Mouse (Mus musculus) stomach, postnatal 0 days (tissue): ENCODE measurements at regions not wholly inside any gene's neighbourhood (a gene's known extent, or its start where the extent isn't known, plus 50 kb on each side); places are given as distances from the start of the nearest gene placed in this dataset.

Experiments used
- ATAC-seq: fragments of 200-750 bp; cut with Nextera tagmentation; 2 replicates; pipeline ENCODE4 v1.8.0; 2017; ENCODE audit not compliant: low FRiP score, low TSS enrichment
- DNase-seq: peaks from one replicate; pipeline ENCODE4 v3.0.0-alpha.2; 2016; ENCODE audit warnings: low spot score
- H3K27ac ChIP-seq: fragments of 300-500 bp; sonication (generic); replicated peaks from 2 replicates; pipeline ENCODE4 v1.5.1; 2014; ENCODE audit warnings: mild to moderate bottlenecking, control low read depth
- H3K27me3 ChIP-seq: fragments of 300-500 bp; sonication (generic); 2 replicates; pipeline ENCODE4 v1.6.1; 2014; ENCODE audit warnings: low read length; ENCODE audit not compliant: control insufficient read depth, insufficient read depth
- H3K36me3 ChIP-seq: fragments of 300-500 bp; sonication (generic); 2 replicates; pipeline ENCODE4 v1.6.1; 2014; ENCODE audit warnings: low read length, mixed read lengths; ENCODE audit not compliant: control insufficient read depth, insufficient read depth
- H3K4me1 ChIP-seq: fragments of 300-500 bp; sonication (generic); replicated peaks from 2 replicates; pipeline ENCODE4 v1.6.1; 2014; ENCODE audit warnings: antibody characterized with exemption; ENCODE audit not compliant: control insufficient read depth, insufficient read depth
- H3K4me2 ChIP-seq: fragments of 300-500 bp; sonication (generic); replicated peaks from 2 replicates; pipeline ENCODE4 v1.6.1; 2014; ENCODE audit warnings: low read depth, mild to moderate bottlenecking, control low read depth, moderate library complexity
- H3K4me3 ChIP-seq: fragments of 300-500 bp; sonication (generic); 2 replicates; pipeline ENCODE4 v1.5.1; 2014; ENCODE audit warnings: low read depth, low read length, control low read depth
- H3K9ac ChIP-seq: fragments of 300-500 bp; sonication (generic); 2 replicates; pipeline ENCODE4 v1.6.1; 2014; ENCODE audit warnings: mild to moderate bottlenecking, low read length, control low read depth, mixed read lengths
- H3K9me3 ChIP-seq: fragments of 300-500 bp; sonication (generic); 2 replicates; pipeline ENCODE4 v1.6.1; 2016; ENCODE audit warnings: low read length; ENCODE audit not compliant: control insufficient read depth
- CTCF ChIP-seq: IDR thresholded peaks from 2 replicates; pipeline ENCODE4 v1.5.1; 2016; ENCODE audit warnings: antibody characterized with exemption, low read depth, mild to moderate bottlenecking, moderate library complexity
- EP300 ChIP-seq: optimal IDR thresholded peaks from 2 replicates; pipeline ENCODE3; 2016; ENCODE audit warnings: antibody characterized with exemption
- WGBS: fragments of 180-500 bp; shearing (Covaris S2); extraction: QIAGEN DNeasy Blood & Tissue Kit; methylation state at CpG from one replicate; pipeline ENCODE4 v1.1.7; 2014; 5-methylcytosine and 5-hydroxymethylcytosine counted together

DNA sequence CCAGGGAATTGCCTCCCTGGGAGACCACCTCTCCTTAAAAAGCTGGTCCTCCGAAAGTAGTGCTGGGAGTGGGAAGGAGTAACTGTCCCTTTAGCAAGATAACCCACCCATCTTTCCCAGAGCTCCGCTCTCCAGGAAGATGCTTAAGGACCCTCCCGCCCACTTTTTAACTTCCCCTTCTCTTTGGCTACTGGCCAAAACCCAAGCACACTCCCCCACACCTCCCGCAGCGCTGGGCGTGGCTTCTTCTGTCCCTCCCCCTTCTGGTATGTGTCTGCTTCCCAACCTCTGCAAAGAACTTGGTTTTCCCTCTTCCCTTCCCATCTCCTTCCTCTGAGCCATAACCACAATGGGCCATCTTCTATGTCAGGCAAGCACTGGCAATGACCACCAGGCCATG is 85.4 kb downstream of the Rpap3 start:
- ATAC-seq (no peak), DNase-seq (no peak)
- no peak overlapping the region for H3K27ac ChIP-seq
- 67% methylated on average over 6 of the region's 6 CpGs for WGBS
- H3K4me3 ChIP-seq = no peak overlapping the region
- H3K9ac ChIP-seq = no peak overlapping the region
- H3K4me1 ChIP-seq = no peaks in the 10 kb centered on the region
- H3K36me3 ChIP-seq = no peaks in the 10 kb centered on the region
- H3K4me2 ChIP-seq = no peak overlapping the region
- TF ChIP-seq CTCF = no peak
- TF ChIP-seq EP300 = no peak
- no peaks in the 10 kb centered on the region for H3K27me3 ChIP-seq
- H3K9me3 ChIP-seq = no peaks in the 10 kb centered on the region

DNA sequence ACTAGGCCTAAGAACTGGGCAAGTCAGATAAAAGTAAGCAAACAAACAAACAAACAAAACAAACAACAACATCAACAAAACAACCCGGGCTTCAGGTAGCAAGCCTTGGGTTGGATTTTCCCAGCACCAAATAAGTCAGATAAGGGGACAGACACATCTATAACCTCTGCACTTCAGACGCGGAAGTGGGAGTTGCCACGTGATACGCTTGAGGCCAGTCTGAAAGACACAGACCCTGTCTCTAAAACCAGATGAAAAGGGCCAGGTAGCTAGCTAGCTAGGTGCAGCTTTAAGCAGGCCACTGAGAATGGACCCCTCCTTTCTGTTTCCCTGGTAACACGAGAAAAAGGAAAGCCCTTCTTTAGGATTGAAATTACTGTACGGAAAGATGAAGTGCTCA is 85.9 kb downstream of the Rpap3 start:
- no peak overlapping the region for H3K4me3 ChIP-seq
- no peak overlapping the region for H3K4me2 ChIP-seq
- no peak overlapping the region for H3K9ac ChIP-seq
- WGBS = 82% methylated on average over 7 of the region's 7 CpGs
- H3K36me3 ChIP-seq = no peaks in the 10 kb centered on the region
- no peak for DNase-seq
- TF ChIP-seq EP300 (no peak), CTCF (no peak)
- H3K27me3 ChIP-seq = no peaks in the 10 kb centered on the region
- no peaks in the 10 kb centered on the region for H3K9me3 ChIP-seq
- no peak for ATAC-seq
- H3K27ac ChIP-seq = no peak overlapping the region
- H3K4me1 ChIP-seq = no peaks in the 10 kb centered on the region

DNA sequence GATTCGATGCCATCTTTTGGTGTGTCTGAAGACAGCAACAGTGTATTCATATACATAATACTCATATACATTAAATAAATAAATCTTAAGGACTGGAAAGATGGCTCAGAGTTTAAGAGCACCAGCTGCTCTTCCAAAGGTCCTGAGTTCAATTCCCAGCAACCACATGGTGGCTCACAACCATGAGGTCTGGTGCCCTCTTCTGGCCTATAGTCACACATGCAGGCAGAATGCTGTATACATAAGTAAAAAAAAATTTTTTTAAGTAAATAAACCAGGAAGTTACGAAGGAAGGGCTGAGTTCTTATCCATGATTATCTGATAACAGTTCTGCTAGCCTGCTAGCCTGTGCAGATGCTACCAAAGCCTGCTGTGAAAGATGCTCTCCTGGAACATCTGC is 93.3 kb downstream of the Rpap3 start:
- ATAC-seq = no peak
- 77% methylated on average over 2 of the region's 2 CpGs for WGBS

DNA sequence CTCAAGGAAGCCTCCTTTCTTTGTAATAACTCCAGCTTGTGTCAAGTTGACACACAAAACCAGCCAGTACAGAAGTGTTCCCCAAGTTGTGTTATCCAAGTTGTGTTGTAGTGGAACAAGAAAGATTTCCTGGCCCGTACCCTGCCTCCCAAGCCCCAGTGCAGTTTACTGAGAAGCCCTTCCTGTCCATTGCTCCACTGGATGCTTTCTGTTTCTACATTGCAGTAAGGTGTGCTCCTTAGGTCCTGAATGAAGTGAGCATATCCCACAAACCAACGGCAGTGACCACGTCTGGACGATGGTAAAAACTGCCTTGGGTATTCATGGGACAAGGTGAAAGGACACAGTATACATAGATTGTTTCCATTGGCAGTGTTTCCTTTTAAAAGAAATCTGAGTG is 94.9 kb downstream of the Rpap3 start:
- Histone ChIP-seq H3K9me3 (no peaks in the 10 kb centered on the region), H3K4me3 (no peak overlapping the region)

More for the DNA sequence above, 93.3 kb downstream of the Rpap3 start:
- no peak overlapping the region for H3K4me2 ChIP-seq
- H3K36me3 ChIP-seq = no peaks in the 10 kb centered on the region
- H3K9ac ChIP-seq = no peak overlapping the region
- no peaks in the 10 kb centered on the region for H3K9me3 ChIP-seq
- no peaks in the 10 kb centered on the region for H3K4me1 ChIP-seq
- H3K27me3 ChIP-seq = no peaks in the 10 kb centered on the region
- TF ChIP-seq EP300 = no peak
- TF ChIP-seq CTCF = peak; percentile 55
- no peak overlapping the region for H3K27ac ChIP-seq
- no peak for DNase-seq
- no peak overlapping the region for H3K4me3 ChIP-seq

DNA sequence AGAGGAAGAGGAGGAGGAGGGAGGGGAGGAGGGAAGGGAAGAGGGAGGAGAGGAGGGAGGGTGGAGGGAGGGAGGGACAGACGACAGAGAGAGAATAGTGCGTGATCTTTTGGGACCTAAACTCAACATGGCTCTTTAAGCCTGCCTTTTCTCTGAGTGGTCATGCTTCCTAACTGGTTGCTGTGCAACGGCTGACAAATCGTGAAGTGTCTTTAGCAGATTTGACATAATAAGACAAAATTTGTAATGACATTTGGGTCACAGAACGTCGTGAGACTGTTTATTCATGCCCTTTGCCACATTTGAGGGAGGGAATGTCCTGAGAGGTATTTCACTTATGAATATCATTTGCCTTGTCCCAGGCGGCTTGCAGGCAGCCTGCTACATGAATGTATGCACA is 96.1 kb downstream of the Rpap3 start:
- 62% methylated on average over 7 of the region's 7 CpGs for WGBS
- Histone ChIP-seq H3K9me3 (no peaks in the 10 kb centered on the region), H3K4me3 (no peak overlapping the region), H3K36me3 (no peaks in the 10 kb centered on the region), H3K27ac (no peak overlapping the region), H3K27me3 (no peaks in the 10 kb centered on the region), H3K9ac (no peak overlapping the region), H3K4me2 (no peak overlapping the region), H3K4me1 (peaks cover 3% of the 10 kb centered on the region; the same call in 1 of the 2 replicates)
- no peak for DNase-seq
- TF ChIP-seq CTCF (no peak), EP300 (no peak)
- ATAC-seq = no peak

More for the DNA sequence above, 94.9 kb downstream of the Rpap3 start:
- WGBS = 90% methylated on average over 4 of the region's 4 CpGs
- Histone ChIP-seq H3K4me1 (peaks cover 3% of the 10 kb centered on the region; the same call in 1 of the 2 replicates), H3K4me2 (no peak overlapping the region), H3K9ac (no peak overlapping the region), H3K36me3 (no peaks in the 10 kb centered on the region), H3K27ac (no peak overlapping the region), H3K27me3 (no peaks in the 10 kb centered on the region)
- TF ChIP-seq CTCF = no peak
- TF ChIP-seq EP300 = no peak
- ATAC-seq (no peak), DNase-seq (no peak)

DNA sequence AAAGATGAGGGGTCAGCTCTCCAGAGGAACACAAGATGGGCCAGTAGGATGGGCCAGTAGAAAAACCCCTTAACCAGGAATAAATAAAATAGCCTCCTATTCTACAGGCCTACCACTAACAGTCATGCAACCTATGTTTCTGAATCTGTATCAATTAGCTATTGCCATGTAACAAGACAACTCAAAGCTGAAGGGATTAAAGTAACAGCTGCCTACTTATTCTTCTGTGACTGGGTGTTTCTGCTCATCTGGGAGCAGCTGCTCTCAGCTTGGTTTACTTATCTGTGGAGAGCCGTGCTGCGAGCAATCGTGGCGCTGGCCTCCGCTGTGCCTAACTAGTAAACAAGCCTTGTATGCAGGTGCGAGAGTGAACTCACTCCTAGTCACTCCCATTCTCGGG is 97.0 kb downstream of the Rpap3 start:
- Histone ChIP-seq H3K9ac (no peak overlapping the region), H3K4me2 (no peak overlapping the region), H3K9me3 (no peaks in the 10 kb centered on the region), H3K4me3 (no peak overlapping the region), H3K27me3 (no peaks in the 10 kb centered on the region), H3K4me1 (peaks cover 3% of the 10 kb centered on the region; the same call in 1 of the 2 replicates), H3K36me3 (no peaks in the 10 kb centered on the region), H3K27ac (no peak overlapping the region)
- no peak for DNase-seq
- 77% methylated on average over 7 of the region's 7 CpGs for WGBS
- ATAC-seq = no peak
- no peak for TF ChIP-seq CTCF
- no peak for TF ChIP-seq EP300
